Mouse (Mus musculus) myocyte (in vitro differentiated cells): Measurements from ENCODE around the gene Gm10518. TPM values are rescaled to one million over a fixed set of nuclear protein-coding genes. Genes with fewer than 3 reads are reported as not detected.
A peak's percentile ranks its signal among the peaks of the same experiment; 100 is the strongest.

Source experiments
- H3K27me3 ChIP-seq: one replicate; pipeline ENCODE4 v1.6.1; 2011; ENCODE audit not compliant: control insufficient read depth, insufficient read depth, insufficient read length
- H3K36me3 ChIP-seq: one replicate; pipeline ENCODE4 v1.6.1; 2011; ENCODE audit not compliant: control insufficient read depth, insufficient read depth
- H3K4me2 ChIP-seq: one replicate; pipeline ENCODE4 v1.6.1; 2011; ENCODE audit warnings: low read depth, control low read depth
- H3K4me3 ChIP-seq: one replicate; pipeline ENCODE4 v1.5.1; 2011; ENCODE audit warnings: mild to moderate bottlenecking, control low read depth, moderate library complexity
- H3K79me2 ChIP-seq: one replicate; pipeline ENCODE4 v1.6.1; 2011; ENCODE audit not compliant: control insufficient read depth, insufficient read depth
- H3ac ChIP-seq: one replicate; pipeline ENCODE4 v1.6.1; 2011; ENCODE audit not compliant: control insufficient read depth, insufficient read length
- CEBPB ChIP-seq: IDR thresholded peaks from 2 replicates; pipeline ENCODE4 v1.6.1; 2011; ENCODE audit warnings: mild to moderate bottlenecking, moderate library complexity; ENCODE audit not compliant: poor library complexity, insufficient read depth, severe bottlenecking
- E2F4 ChIP-seq: IDR thresholded peaks from one replicate; pipeline ENCODE4 v1.6.1; 2011; ENCODE audit warnings: mild to moderate bottlenecking, control low read depth, moderate library complexity; ENCODE audit not compliant: insufficient read depth
- MAX ChIP-seq: IDR thresholded peaks from one replicate; pipeline ENCODE4 v1.6.1; 2011; ENCODE audit warnings: low read depth, mild to moderate bottlenecking, control low read depth
- MYOD1 ChIP-seq, 3 experiments: IDR thresholded peaks; one replicate each; pipeline ENCODE4 v1.6.1; 2011; ENCODE audit warnings: control low read depth in 2 of 3, low read depth in 2 of 3, mild to moderate bottlenecking in 2 of 3, moderate library complexity in 1 of 3; ENCODE audit not compliant: insufficient read length in 2 of 3, control insufficient read depth in 1 of 3
- MYOG ChIP-seq, 3 experiments: IDR thresholded peaks; one replicate each; pipeline ENCODE4 v1.6.1; 2011; ENCODE audit warnings: control low read depth in 2 of 3, low read depth in 2 of 3, mild to moderate bottlenecking in 2 of 3; ENCODE audit not compliant: insufficient read length in 2 of 3, control insufficient read depth in 1 of 3, insufficient read depth in 1 of 3
- POLR2A ChIP-seq: IDR thresholded peaks from one replicate; pipeline ENCODE4 v1.6.1; 2011; ENCODE audit warnings: low read depth, mild to moderate bottlenecking, control low read depth, moderate library complexity; ENCODE audit not compliant: insufficient read length
- POLR2AphosphoS2 ChIP-seq: IDR thresholded peaks from one replicate; pipeline ENCODE4 v1.6.1; 2011; ENCODE audit warnings: low read depth, control low read depth; ENCODE audit not compliant: insufficient read length
- REST ChIP-seq: IDR thresholded peaks from one replicate; pipeline ENCODE4 v1.6.1; 2011; ENCODE audit warnings: mild to moderate bottlenecking, control low read depth, moderate library complexity; ENCODE audit not compliant: insufficient read depth, insufficient read length
- SRF ChIP-seq: IDR thresholded peaks from one replicate; pipeline ENCODE4 v1.6.1; 2011; ENCODE audit warnings: low read depth; ENCODE audit not compliant: control insufficient read depth, insufficient read length
- TCF12 ChIP-seq: IDR thresholded peaks from one replicate; pipeline ENCODE4 v1.6.1; 2011; ENCODE audit warnings: mild to moderate bottlenecking, control low read depth; ENCODE audit not compliant: poor library complexity, insufficient read depth, severe bottlenecking
- TCF3 ChIP-seq: IDR thresholded peaks from one replicate; pipeline ENCODE4 v1.6.1; 2011; ENCODE audit warnings: low read depth, control low read depth; ENCODE audit not compliant: insufficient read length
- USF1 ChIP-seq: IDR thresholded peaks from one replicate; pipeline ENCODE4 v1.6.1; 2011; ENCODE audit warnings: low read depth, mild to moderate bottlenecking, control low read depth, moderate library complexity
- polyA plus RNA-seq: library from polyadenylated mRNA; unstranded; fragments of >200 nt; fragmentation: generic; extraction: Trizol; gene quantifications from one replicate; pipeline ENCODE4 v1.2.1, GENCODE M21; 2012; ENCODE audit warnings: missing spikeins

Gene Gm10518
- polyA plus RNA-seq, 1 experiment, result 0.04 TPM

DNA sequence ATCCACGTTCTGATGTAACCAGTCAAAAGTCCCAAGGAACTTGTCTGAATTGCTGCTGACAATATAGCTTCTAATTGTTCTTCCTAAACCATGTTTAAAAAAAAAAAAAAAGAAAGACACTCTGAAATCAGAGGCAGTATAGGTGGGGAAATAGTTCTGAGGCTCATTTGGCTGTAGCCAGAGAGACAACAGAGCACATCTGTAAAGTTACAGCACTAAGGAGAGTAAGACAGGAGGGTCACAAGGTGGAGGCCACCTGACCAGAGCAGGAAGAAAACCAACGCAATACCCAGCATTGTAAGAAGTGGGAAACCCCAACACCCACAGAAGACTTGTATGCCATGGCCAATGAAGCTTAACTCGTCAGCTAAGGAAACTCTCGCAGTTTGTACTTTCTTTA is 19.1 kb upstream of the Gm10518 start:
- H3K36me3 ChIP-seq, result peaks cover 76% of the 10 kb centered on the region
- no peak overlapping the region for H3ac ChIP-seq

DNA sequence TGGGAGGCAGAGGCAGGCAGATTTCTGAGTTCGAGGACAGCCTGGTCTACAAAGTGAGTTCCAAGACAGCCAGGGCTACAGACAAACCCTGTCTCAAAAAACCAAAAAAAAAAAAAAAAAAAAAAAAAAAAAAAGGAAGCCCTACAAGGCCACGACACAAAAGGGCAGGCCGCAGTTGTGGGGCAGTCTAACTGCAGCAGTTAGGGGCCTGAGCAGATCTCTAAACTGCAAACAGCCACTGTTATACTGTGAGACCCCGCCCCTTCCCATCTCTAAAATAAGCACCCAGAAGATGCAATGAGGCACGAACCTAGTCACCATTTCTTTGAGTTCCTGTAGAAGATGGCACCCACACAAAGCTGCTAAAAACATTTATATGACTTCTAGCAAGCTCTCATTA is 17.7 kb upstream of the Gm10518 start:
- TF ChIP-seq E2F4, result no peak
- TF ChIP-seq MYOG (IDR thresholded peaks at IDR 0.05; ENCODE audit: control insufficient read depth in 1 of 3, insufficient read depth in 1 of 3, insufficient read length in 2 of 3, low read depth in 2 of 3), result no peak
- TF ChIP-seq POLR2A, result no peak
- TF ChIP-seq TCF3, result no peak
- TF ChIP-seq MYOD1 (IDR thresholded peaks at IDR 0.05; ENCODE audit: control insufficient read depth in 1 of 3, insufficient read length in 2 of 3, low read depth in 2 of 3), result no peak
- no peak for TF ChIP-seq MAX
- no peak overlapping the region for H3K4me3 ChIP-seq
- H3K4me2 ChIP-seq, result no peak overlapping the region
- no peak overlapping the region for H3ac ChIP-seq
- H3K79me2 ChIP-seq, result no peaks in the 10 kb centered on the region
- H3K36me3 ChIP-seq, result peaks cover 77% of the 10 kb centered on the region
- no peaks in the 10 kb centered on the region for H3K27me3 ChIP-seq

More for the DNA sequence above, 19.1 kb upstream of the Gm10518 start:
- Histone ChIP-seq H3K4me3 (no peak overlapping the region), H3K27me3 (no peaks in the 10 kb centered on the region), H3K79me2 (no peaks in the 10 kb centered on the region), H3K4me2 (no peak overlapping the region)
- TF ChIP-seq MYOG (IDR thresholded peaks at IDR 0.05; ENCODE audit: control insufficient read depth in 1 of 3, insufficient read depth in 1 of 3, insufficient read length in 2 of 3, low read depth in 2 of 3), result no peak
- no peak for TF ChIP-seq TCF3
- no peak for TF ChIP-seq POLR2A
- TF ChIP-seq CEBPB, result no peak
- no peak for TF ChIP-seq POLR2AphosphoS2
- no peak for TF ChIP-seq E2F4
- TF ChIP-seq MAX, result no peak
- TF ChIP-seq TCF12, result no peak
- no peak for TF ChIP-seq SRF
- TF ChIP-seq MYOD1 (IDR thresholded peaks at IDR 0.05; ENCODE audit: control insufficient read depth in 1 of 3, insufficient read length in 2 of 3, low read depth in 2 of 3), result no peak
- TF ChIP-seq REST, result no peak
- TF ChIP-seq USF1, result no peak

DNA sequence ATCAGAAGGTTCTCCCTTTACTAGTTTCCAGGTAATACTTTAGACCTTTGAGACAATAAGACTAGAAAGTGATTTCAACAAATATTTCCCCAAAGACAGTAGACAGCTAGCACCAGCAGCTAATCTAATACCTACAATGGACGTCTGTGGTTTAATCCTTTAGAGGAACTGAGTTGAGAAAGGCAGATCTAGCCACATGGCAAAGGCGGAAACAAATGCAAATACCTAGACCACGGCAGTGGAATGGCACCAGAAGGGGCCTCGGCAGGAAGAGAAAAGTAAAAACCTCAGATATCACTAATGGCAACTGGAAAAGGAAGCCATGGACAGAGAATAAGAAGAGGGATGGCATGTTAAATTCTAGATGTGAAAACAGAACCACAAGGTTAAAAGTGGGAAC is 15.9 kb upstream of the Gm10518 start:
- H3ac ChIP-seq, result no peak overlapping the region
- peaks cover 74% of the 10 kb centered on the region for H3K36me3 ChIP-seq
- H3K27me3 ChIP-seq, result no peaks in the 10 kb centered on the region
- TF ChIP-seq MAX, result no peak
- no peak for TF ChIP-seq MYOG (IDR thresholded peaks at IDR 0.05; ENCODE audit: control insufficient read depth in 1 of 3, insufficient read depth in 1 of 3, insufficient read length in 2 of 3, low read depth in 2 of 3)
- no peak for TF ChIP-seq CEBPB
- no peak for TF ChIP-seq POLR2A
- TF ChIP-seq TCF3, result no peak
- TF ChIP-seq E2F4, result no peak
- TF ChIP-seq SRF, result no peak
- TF ChIP-seq TCF12, result no peak
- no peak for TF ChIP-seq MYOD1 (IDR thresholded peaks at IDR 0.05; ENCODE audit: control insufficient read depth in 1 of 3, insufficient read length in 2 of 3, low read depth in 2 of 3)
- no peak for TF ChIP-seq POLR2AphosphoS2
- no peak for TF ChIP-seq REST
- H3K4me3 ChIP-seq, result no peak overlapping the region
- H3K4me2 ChIP-seq, result no peak overlapping the region
- H3K79me2 ChIP-seq, result peaks cover 4% of the 10 kb centered on the region

DNA sequence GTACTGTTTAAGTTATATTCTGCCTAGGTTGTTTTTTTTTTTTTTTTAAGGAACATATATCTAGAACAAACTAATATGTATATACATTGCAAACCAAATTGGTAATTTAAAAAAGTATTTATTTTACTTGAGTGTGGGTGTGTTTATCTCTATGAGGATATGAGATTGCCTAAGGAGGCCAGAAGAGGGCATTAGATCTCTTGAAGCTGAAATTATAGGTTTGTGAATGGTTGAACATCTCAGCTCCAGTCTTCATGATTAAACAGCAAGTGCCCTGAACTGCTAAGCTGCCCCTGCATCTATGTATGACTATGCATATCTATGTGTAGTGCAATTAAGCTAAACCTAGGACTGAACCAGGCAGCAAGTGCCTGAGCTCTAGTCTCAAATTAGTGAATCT is 4.4 kb upstream of the Gm10518 start:
- TF ChIP-seq CEBPB (no peak), MAX (no peak), POLR2A (no peak), USF1 (no peak), MYOD1 (IDR thresholded peaks at IDR 0.05; ENCODE audit: control insufficient read depth in 1 of 3, insufficient read length in 2 of 3, low read depth in 2 of 3) (no peak), POLR2AphosphoS2 (no peak), SRF (no peak), REST (no peak), E2F4 (no peak), TCF12 (no peak), TCF3 (no peak), MYOG (IDR thresholded peaks at IDR 0.05; ENCODE audit: control insufficient read depth in 1 of 3, insufficient read depth in 1 of 3, insufficient read length in 2 of 3, low read depth in 2 of 3) (no peak)
- H3K79me2 ChIP-seq, result peaks cover 69% of the 10 kb centered on the region
- no peak overlapping the region for H3K4me3 ChIP-seq
- H3K27me3 ChIP-seq, result no peaks in the 10 kb centered on the region
- no peak overlapping the region for H3K4me2 ChIP-seq
- peaks cover 41% of the 10 kb centered on the region for H3K36me3 ChIP-seq
- H3ac ChIP-seq, result no peak overlapping the region

- TF ChIP-seq TCF3 (no peak), MYOD1 (IDR thresholded peaks at IDR 0.05; ENCODE audit: control insufficient read depth in 1 of 3, insufficient read length in 2 of 3, low read depth in 2 of 3) (peak in 1 of 3 experiments; percentile 27), REST (peak; percentile 24), POLR2A (peak; percentile 97), POLR2AphosphoS2 (peak; percentile 99), MAX (no peak), USF1 (no peak), MYOG (IDR thresholded peaks at IDR 0.05; ENCODE audit: control insufficient read depth in 1 of 3, insufficient read depth in 1 of 3, insufficient read length in 2 of 3, low read depth in 2 of 3) (peak in 2 of 3 experiments; percentile 19 to 43), E2F4 (peak; percentile 97)
- Histone ChIP-seq H3K4me3 (peak within 1 kb of the TSS; percentile 61), H3K79me2 (peaks cover 43% of the 10 kb centered on the region), H3ac (peak within 1 kb of the TSS; percentile 92), H3K36me3 (peaks cover 8% of the 10 kb centered on the region), H3K27me3 (no peaks in the 10 kb centered on the region), H3K4me2 (peak within 1 kb of the TSS; percentile 89)
Observed at GRCm38 (mm10) chr1:179803513-179804139, 450 bp downstream of the Gm10518 start, which contains the start of gene Ahctf1. TSS of gene Ahctf1 (minus strand) at chr1:179803680.
